Mouse (Mus musculus): ENCODE measurements around the gene Mcpt8. TPM values are rescaled to one million over a fixed set of nuclear protein-coding genes. Genes with fewer than 3 reads are reported as not detected.
"Not testable (repeated sequence)": the region's sequence is repeated elsewhere in the genome, so short reads cannot be mapped to it uniquely, and the experiment has no call there.

Gene Mcpt8
- polyA plus RNA-seq (2012; ENCODE audit: insufficient read depth, insufficient read length, missing spikeins), result not detected in 2 replicates

DNA sequence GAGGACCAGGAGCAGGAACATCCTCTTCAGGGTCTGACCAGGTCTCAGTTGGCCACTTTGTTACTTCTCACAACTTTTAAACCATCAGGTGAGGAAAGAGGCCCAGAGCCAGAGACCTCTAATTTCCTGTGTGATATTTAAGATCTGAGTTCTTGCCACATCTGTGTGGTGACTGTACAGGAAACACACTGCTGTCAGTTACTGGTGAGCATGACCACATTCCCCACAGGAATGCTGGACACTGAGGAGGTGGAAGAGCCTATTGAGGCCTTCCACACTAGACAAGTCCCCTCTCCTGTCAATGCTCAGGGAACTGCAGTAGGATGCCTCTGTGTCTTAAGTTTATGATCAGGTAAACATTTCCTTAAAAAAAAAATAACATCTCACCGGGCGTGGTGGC lies at the start of gene Mcpt8:
Mcpt8 (minus strand) TSS at position 107 of the 400 bp plus-strand sequence.
- Histone ChIP-seq H3K4me3 (ENCODE audit: insufficient read depth, low read depth, low read length) (no peak within 1 kb of the TSS), H3K4me1 (ENCODE audit: control insufficient read depth, insufficient read depth, insufficient read length, low read length) (no peaks in the 10 kb centered on the region), H3K27ac (replicated peaks; ENCODE audit: low read depth, low read length) (no peak within 1 kb of the TSS)

DNA sequence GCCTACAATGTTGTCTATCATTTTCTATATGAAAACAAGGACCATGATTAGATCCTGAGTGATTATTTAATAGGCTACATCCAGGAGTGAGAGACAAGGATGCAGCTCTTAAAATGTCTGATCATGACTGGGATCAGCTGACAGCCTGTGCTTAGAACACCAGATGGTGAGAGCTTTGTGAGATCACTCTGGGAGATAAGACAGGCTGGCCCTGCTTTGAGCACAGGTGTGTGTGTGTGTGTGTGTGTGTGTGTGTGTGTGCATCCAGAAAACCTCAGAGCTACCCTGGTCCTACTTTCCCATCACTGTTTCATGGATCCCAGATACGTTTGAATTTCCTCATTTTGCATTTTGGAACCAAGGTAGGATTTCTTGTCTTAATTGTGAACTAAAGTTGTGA lies 48.6 kb upstream of the Mcpt8 start:
- not testable (repeated sequence) for H3K4me1 ChIP-seq (ENCODE audit: control insufficient read depth, insufficient read depth, insufficient read length, low read length); H3K4me3 ChIP-seq (ENCODE audit: insufficient read depth, low read depth, low read length); H3K27ac ChIP-seq (replicated peaks; ENCODE audit: low read depth, low read length)

DNA sequence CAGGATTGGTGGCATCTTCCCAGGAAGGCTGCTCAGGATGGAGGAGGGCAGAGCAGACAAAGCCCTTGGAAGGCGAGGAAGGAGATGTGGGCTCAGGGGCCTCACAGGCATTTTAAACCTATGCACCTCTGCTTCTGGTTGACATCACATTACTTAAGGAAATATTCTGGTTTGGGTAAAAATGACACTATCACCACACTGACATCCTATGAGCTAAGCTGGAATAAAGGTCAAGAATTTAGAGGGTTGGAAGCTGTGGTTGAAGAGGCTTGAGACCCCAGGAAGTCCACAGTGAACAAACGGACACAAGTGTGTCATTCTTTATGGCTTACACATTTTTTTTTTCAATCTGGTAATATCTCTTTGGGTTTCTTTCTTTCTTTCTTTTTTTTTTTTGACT lies 47.4 kb upstream of the Mcpt8 start, which contains the start of gene Gzmd:
Gzmd (minus strand) TSS at position 101 of the 400 bp plus-strand sequence.
- H3K4me3 ChIP-seq (ENCODE audit: insufficient read depth, low read depth, low read length); H3K27ac ChIP-seq (replicated peaks; ENCODE audit: low read depth, low read length); H3K4me1 ChIP-seq (ENCODE audit: control insufficient read depth, insufficient read depth, insufficient read length, low read length): not testable (repeated sequence)

DNA sequence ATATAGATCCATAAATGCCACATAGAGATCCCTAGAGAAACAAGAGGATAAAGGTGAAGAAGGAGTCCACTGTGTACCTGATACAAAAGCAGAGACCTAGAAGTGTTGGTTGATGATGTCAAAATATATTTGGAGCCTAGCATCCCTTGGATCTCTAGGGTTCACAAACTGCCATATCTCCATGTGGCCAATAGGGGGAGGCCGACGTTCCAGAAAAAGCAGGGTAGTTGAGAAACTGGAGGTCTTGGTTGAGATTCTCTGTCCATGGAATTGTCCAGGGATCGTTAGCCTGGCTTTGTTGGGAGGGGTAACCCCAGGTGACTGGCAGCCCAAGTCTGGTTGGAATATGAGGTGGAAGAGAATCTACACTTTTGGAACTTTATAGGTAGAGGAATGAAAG lies 43.3 kb upstream of the Mcpt8 start:
- Histone ChIP-seq H3K4me3 (ENCODE audit: insufficient read depth, low read depth, low read length) (no peak overlapping the region), H3K27ac (replicated peaks; ENCODE audit: low read depth, low read length) (no peak overlapping the region), H3K4me1 (ENCODE audit: control insufficient read depth, insufficient read depth, insufficient read length, low read length) (no peaks in the 10 kb centered on the region)

DNA sequence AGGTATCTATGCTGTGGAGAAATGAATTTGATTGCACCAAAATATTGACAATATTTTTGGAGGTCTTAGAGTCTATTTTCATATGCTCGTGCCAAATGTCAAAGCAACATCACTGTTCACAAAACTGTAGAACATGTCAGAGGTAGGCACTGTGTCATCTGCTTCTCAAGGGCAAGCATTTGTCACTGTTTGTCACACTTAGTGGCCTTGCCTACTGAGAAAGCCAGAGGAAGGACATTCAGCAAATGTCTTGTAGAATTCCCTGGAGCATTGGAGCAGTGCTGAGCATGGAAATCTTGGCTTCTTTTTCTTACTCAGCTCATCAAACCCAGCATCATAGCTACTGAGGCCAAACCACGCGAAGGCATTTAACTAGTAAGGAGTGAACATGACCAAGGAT lies 38.4 kb upstream of the Mcpt8 start:
- no peaks in the 10 kb centered on the region for H3K4me1 ChIP-seq (ENCODE audit: control insufficient read depth, insufficient read depth, insufficient read length, low read length)
- no peak overlapping the region for H3K4me3 ChIP-seq (ENCODE audit: insufficient read depth, low read depth, low read length)

DNA sequence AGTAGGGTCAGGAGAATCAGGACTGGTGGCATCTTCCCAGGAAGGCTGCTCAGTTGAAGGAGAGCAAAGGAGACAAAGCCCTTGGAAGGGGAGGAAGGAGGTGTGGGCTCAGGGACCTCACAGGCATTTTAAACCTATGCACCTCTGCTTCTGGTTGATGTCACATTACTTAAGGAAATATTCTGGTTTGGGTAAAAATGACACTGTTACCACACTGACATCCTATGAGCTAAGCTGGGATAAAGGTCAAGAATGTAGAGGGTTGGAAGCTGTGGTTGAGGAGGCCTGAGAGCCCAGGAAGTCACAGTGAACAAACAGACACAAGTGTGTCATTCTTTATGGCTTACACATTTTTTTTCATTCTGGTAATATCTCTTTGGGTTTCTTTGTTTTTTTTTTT lies 35.5 kb upstream of the Mcpt8 start, which contains the start of gene Gzme:
Gzme (minus strand) TSS at position 101 of the 400 bp plus-strand sequence.
- Histone ChIP-seq H3K27ac (replicated peaks; ENCODE audit: low read depth, low read length) (no peak within 1 kb of the TSS), H3K4me1 (ENCODE audit: control insufficient read depth, insufficient read depth, insufficient read length, low read length) (no peaks in the 10 kb centered on the region), H3K4me3 (ENCODE audit: insufficient read depth, low read depth, low read length) (no peak within 1 kb of the TSS)

More for the DNA sequence above, 38.4 kb upstream of the Mcpt8 start:
- no peak overlapping the region for H3K27ac ChIP-seq (replicated peaks; ENCODE audit: low read depth, low read length)

DNA sequence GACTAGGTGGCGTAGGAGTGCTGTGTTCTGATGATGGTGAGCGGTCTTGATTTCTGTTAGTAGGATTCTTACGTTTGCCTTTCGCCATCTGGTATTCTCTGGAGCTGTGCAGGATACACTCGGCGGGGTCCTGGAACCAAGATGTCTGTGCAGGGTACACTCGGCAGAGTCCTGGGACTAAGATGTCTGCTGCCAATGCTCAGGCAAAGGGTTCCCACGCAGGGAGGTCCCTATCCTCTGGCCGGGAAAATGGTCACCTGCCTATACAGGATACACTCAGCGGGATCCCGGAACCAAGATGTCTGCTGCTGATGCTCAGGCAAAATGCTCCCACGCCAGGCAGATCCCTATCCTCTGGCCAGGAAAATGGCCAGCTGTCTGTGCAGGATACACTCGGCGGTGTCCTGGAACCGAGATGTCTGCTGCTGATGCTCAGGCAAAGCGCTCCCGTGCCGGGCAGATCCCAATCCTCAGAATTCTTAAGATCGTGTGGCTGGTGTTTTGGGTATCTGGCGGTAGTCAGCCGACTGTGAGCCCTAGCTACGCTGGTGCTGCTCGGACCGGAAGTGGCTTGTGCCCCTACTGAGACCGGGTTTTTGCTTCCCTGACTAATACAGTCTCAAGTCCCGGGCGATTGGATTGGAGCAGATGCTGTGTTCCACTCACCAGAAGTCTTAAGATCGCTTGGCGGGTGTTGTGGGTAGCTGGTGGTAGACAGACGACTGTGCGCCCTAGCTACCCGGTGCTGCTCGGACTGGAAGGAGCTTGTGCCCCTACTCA lies 30.6 kb upstream of the Mcpt8 start:
- not testable (repeated sequence) for H3K4me3 ChIP-seq (ENCODE audit: insufficient read depth, low read depth, low read length); H3K27ac ChIP-seq (replicated peaks; ENCODE audit: low read depth, low read length); H3K4me1 ChIP-seq (ENCODE audit: control insufficient read depth, insufficient read depth, insufficient read length, low read length)

DNA sequence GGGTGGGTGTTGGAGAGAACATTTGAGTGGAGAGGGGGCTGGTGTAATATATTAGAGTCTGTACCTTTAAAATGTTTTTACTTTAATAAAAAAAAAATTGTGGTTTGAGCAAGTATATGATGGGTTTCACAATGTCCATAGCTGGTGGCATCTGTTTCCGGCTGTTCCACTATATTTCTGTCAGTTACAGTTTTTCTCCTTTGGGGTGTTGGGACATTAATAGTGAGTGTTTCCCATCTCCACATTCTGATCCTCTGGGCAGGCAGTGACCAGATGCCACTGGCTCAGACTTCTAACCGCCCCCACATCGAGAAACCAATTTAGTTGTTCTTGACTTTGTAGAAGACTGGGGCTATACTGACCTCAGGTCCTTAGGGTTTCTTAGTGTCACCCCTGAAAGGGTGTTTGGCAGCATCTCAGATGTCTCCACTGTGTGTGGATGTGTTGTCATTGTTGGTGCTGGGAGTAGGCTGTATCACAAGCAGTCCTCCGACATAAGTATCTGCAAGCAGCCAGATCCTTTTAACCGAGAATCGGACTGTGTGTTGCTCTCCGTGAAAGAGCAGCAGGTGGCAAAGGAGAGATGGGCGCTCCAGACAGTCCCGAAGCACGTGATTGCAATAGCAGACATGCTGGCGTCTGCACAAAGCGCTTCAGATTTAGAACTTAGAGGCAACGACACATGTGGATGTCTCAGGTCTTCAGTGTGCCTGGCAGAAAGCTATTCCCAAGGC lies 20.5 kb upstream of the Mcpt8 start:
- no peak overlapping the region for H3K27ac ChIP-seq (replicated peaks; ENCODE audit: low read depth, low read length)
- no peaks in the 10 kb centered on the region for H3K4me1 ChIP-seq (ENCODE audit: control insufficient read depth, insufficient read depth, insufficient read length, low read length)
- H3K4me3 ChIP-seq (ENCODE audit: insufficient read depth, low read depth, low read length), result no peak overlapping the region

DNA sequence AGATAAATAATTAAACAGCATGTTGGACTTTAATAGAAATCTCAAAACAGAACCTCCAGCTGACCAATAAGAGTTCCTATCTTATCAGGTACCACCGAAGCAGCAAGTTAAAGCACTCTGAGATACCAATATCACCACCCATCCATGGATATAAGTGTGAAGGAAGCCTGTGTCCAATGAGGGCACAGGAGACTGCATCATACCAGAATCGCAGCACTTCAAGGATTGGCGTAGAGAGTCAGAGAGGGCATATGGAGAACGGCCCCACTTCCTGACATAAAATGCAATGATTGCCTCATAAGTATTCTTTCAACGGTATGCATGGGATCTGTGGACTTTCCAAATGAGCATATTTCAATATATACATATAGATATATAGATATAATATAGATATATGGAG lies 19.9 kb upstream of the Mcpt8 start:
- no peaks in the 10 kb centered on the region for H3K4me1 ChIP-seq (ENCODE audit: control insufficient read depth, insufficient read depth, insufficient read length, low read length)
- H3K27ac ChIP-seq (replicated peaks; ENCODE audit: low read depth, low read length), result no peak overlapping the region

DNA sequence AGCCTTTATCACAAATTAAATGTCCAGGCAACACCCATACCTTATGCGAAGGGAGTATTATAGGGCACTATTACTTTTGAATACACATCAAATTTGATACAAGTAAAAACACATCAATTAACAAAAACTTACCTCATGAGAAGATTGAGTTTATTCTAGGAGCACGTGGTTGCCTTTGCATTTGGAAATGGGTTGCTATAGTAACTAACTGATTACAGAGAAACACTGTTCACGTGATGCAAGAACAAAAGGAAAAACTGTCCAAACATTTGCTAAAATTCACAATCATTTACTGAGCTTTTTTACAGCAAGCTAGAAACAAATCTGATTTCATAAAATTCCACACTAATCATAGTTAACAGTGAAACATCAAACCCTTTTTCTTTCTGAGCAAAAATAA lies 18.4 kb upstream of the Mcpt8 start:
- H3K4me1 ChIP-seq (ENCODE audit: control insufficient read depth, insufficient read depth, insufficient read length, low read length), result no peaks in the 10 kb centered on the region
- no peak overlapping the region for H3K4me3 ChIP-seq (ENCODE audit: insufficient read depth, low read depth, low read length)
- H3K27ac ChIP-seq (replicated peaks; ENCODE audit: low read depth, low read length), result no peak overlapping the region

More for the DNA sequence above, 19.9 kb upstream of the Mcpt8 start:
- no peak overlapping the region for H3K4me3 ChIP-seq (ENCODE audit: insufficient read depth, low read depth, low read length)

DNA sequence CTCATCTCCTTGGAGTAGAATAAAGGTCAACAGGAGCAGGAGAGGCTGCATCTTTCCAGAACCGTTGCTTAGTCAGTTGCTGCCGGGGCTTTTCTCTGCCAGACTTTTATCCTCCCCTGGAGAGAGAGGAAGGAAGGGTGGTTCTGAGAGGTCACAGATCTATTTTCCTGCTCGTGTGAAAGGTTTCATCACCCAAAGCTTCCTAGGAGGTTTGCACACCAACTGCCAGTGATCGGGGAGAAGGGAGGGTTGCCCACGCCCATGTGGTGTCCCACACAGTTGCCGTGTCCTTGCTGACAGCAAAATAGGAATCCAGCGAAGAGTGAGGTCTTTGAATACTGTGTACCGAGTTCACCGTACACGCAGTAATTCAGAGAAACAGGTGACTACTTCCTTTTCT lies 17.3 kb upstream of the Mcpt8 start, which contains the start of gene Ctsg:
Ctsg (minus strand) TSS at position 189 of the 400 bp plus-strand sequence.
- Histone ChIP-seq H3K4me3 (ENCODE audit: insufficient read depth, low read depth, low read length) (no peak within 1 kb of the TSS), H3K27ac (replicated peaks; ENCODE audit: low read depth, low read length) (no peak within 1 kb of the TSS), H3K4me1 (ENCODE audit: control insufficient read depth, insufficient read depth, insufficient read length, low read length) (no peaks in the 10 kb centered on the region)

DNA sequence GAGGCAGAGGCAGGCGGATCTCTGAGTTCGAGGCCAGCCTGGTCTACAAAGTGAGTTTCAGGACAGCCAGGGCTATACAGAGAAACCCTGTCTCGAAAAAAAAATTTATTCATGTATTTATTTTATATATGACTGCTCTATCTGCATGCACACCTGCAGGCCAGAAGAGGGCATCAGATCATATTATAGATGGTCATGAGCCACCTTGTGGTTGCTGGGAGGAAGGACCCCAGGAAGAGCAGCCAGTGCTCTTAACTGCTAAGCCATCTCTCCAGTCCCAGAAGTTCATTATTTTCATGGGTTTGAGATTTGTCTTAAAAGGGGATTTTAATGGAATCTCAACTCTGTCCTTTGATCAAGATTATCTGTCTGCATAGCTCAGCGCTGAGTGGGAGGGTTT lies 13.9 kb upstream of the Mcpt8 start:
- Histone ChIP-seq H3K27ac (replicated peaks; ENCODE audit: low read depth, low read length) (no peak overlapping the region), H3K4me3 (ENCODE audit: insufficient read depth, low read depth, low read length) (no peak overlapping the region), H3K4me1 (ENCODE audit: control insufficient read depth, insufficient read depth, insufficient read length, low read length) (no peaks in the 10 kb centered on the region)

DNA sequence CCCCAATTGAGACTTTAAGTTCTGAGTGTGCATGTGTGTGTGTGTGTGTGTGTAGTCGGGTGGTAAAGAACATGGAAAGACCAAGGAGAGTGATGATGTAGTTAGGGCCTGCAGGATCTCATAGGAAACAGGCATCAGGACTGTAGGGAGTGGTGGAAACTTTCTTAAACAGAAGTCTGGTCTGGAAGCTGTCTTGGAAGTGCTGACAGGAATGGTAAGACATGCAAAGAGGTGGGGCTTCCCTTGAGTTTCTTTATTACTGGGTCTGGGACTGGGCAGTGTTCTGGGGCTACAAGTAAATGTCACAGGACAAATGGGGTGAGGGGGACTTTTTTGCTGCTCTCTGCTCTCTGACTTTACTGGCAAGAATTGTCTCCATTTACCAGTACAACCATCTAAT lies 12.5 kb upstream of the Mcpt8 start:
- no peak overlapping the region for H3K4me3 ChIP-seq (ENCODE audit: insufficient read depth, low read depth, low read length)
- no peaks in the 10 kb centered on the region for H3K4me1 ChIP-seq (ENCODE audit: control insufficient read depth, insufficient read depth, insufficient read length, low read length)
- no peak overlapping the region for H3K27ac ChIP-seq (replicated peaks; ENCODE audit: low read depth, low read length)

DNA sequence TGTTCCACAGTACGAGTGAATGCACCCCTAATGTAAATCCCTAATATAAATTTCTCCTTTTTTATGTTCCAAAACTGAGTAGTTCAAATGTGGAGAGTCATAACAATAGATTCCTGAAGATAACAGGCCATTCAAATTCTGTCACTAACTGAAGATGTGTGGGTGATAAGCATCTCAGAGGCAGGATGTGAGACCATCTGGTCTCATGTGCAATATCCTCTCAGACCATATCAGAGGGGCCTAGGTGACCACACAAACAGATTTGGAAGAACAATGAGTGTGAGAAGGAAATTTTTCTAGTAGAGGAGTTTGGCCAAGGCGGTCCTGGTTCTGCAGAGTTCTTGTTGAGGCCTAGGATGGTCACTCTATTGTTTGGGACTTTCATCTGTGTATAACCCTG lies 8.3 kb upstream of the Mcpt8 start:
- Histone ChIP-seq H3K27ac (replicated peaks; ENCODE audit: low read depth, low read length) (no peak overlapping the region), H3K4me1 (ENCODE audit: control insufficient read depth, insufficient read depth, insufficient read length, low read length) (no peaks in the 10 kb centered on the region), H3K4me3 (ENCODE audit: insufficient read depth, low read depth, low read length) (no peak overlapping the region)

DNA sequence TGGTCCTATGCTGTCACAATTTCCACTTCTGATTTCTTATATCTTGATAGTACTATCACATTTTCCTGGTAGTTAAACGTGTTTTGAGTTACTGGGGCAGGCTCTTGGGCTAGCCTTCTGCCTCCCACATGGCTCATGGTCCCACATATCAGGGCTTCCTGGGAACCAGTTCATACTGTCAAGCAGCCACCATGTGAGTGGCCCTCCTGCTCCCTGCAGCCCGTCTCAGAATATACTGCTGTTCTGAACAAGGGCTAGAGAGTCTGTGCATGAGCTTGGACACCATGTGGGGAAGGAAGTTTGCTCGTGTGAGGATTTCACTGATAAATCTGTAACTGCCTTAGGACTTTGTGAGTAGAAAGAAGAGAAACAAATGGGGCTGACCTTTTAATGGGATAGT lies 1.6 kb upstream of the Mcpt8 start:
- Histone ChIP-seq H3K4me1 (ENCODE audit: control insufficient read depth, insufficient read depth, insufficient read length, low read length) (no peaks in the 10 kb centered on the region), H3K4me3 (ENCODE audit: insufficient read depth, low read depth, low read length) (no peak overlapping the region), H3K27ac (replicated peaks; ENCODE audit: low read depth, low read length) (no peak overlapping the region)

DNA sequence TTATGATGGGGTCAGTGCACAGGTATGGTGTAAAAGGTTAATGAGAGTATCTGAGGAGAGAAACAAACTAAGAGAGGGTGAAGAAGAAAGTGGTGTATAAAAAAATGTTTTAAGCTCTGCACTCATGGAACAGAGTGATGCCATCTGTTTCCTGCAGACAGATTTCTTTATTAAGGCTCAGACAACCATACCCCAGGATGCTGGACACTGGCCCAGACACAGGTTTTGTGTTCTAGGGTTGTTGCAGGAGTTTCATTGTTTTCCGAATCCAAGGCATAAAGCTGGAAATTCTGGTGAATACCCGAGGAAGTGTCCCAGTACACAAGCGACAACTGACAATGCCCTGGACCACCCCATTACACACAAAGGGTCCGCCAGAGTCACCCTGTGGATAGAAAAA lies 3.1 kb downstream of the Mcpt8 start:
- H3K4me3 ChIP-seq (ENCODE audit: insufficient read depth, low read depth, low read length), result no peak overlapping the region
- H3K27ac ChIP-seq (replicated peaks; ENCODE audit: low read depth, low read length), result no peak overlapping the region
- H3K4me1 ChIP-seq (ENCODE audit: control insufficient read depth, insufficient read depth, insufficient read length, low read length), result no peaks in the 10 kb centered on the region

Data from brown adipose tissue, adult 24 weeks (tissue).